ENCODE assay signal across 8 mouse cellular contexts in genomic region chr11:70670483-70670882, GRCm38 (mm10). TPM values are rescaled to one million over a fixed set of nuclear protein-coding genes. Genes with fewer than 3 reads are reported as not detected.
DNase-seq lines count a peak whose midpoint lies in the region; ATAC-seq and TF ChIP-seq lines count a peak whose summit lies in the region.

No protein-coding gene starts in this region.

- peak overlapping the region; percentile 97 for H3K27ac ChIP-seq in heart, embryonic 12.5 days (ENCODE audit: poor library complexity, severe bottlenecking)
- peak overlapping the region; percentile 11; the same call in 1 of the 2 replicates for H3K27ac ChIP-seq in ES-E14 (ENCODE audit: insufficient read depth, low read depth, low read length, poor library complexity, severe bottlenecking)
- H3K27ac ChIP-seq in forebrain, embryonic 12.5 days = peak overlapping the region; percentile 98
- peak overlapping the region; percentile 98 for H3K27ac ChIP-seq in limb, embryonic 13.5 days
- peak overlapping the region; percentile 99 for H3K27ac ChIP-seq in stomach, embryonic 16.5 days (ENCODE audit: low read length)

- peaks cover 29% of the 10 kb centered on the region for H3K4me1 ChIP-seq in heart, embryonic 12.5 days (replicated peaks)
- peaks cover 0 to 13% of the 10 kb centered on the region in 2 experiments; a peak in 2 of 4 replicates for H3K4me1 ChIP-seq in ES-E14 (ENCODE audit: control insufficient read depth in 2 of 2, insufficient read depth in 2 of 2, low read length in 2 of 2, poor library complexity in 1 of 2)
- peaks cover 28% of the 10 kb centered on the region for H3K4me1 ChIP-seq in forebrain, embryonic 12.5 days
- H3K4me1 ChIP-seq in limb, embryonic 13.5 days = peaks cover 28% of the 10 kb centered on the region
- H3K4me1 ChIP-seq in stomach, embryonic 16.5 days (ENCODE audit: control insufficient read depth, insufficient read depth, low read length) = peaks cover 21% of the 10 kb centered on the region

- H3K9ac ChIP-seq in heart, embryonic 12.5 days = peak overlapping the region; percentile 88
- H3K9ac ChIP-seq in ES-E14 (ENCODE audit: insufficient read depth, low read depth, low read length, poor library complexity, severe bottlenecking) = peak overlapping the region; percentile 95
- H3K9ac ChIP-seq in forebrain, embryonic 12.5 days = peak overlapping the region; percentile 84
- peak overlapping the region; percentile 84 for H3K9ac ChIP-seq in limb, embryonic 13.5 days
- peak overlapping the region; percentile 84 for H3K9ac ChIP-seq in stomach, embryonic 16.5 days (ENCODE audit: low read length)

- peak overlapping the region; percentile 74 for H3K4me3 ChIP-seq in heart, embryonic 12.5 days
- H3K4me3 ChIP-seq in ES-E14 (ENCODE audit: insufficient read depth in 1 of 2, low read depth in 1 of 2, low read length in 2 of 2, poor library complexity in 1 of 2, severe bottlenecking in 1 of 2) = peak overlapping the region; percentile 74 to 84
- H3K4me3 ChIP-seq in forebrain, embryonic 12.5 days (replicated peaks) = peak overlapping the region; percentile 64
- peak overlapping the region; percentile 70 for H3K4me3 ChIP-seq in limb, embryonic 13.5 days
- H3K4me3 ChIP-seq in stomach, embryonic 16.5 days (replicated peaks; ENCODE audit: low read length) = peak overlapping the region; percentile 73

- ATAC-seq in heart, embryonic 12.5 days (ENCODE audit: insufficient number of reproducible peaks, low FRiP score) = no peak
- no peak for ATAC-seq in forebrain, embryonic 12.5 days (ENCODE audit: low FRiP score)
- no peak for ATAC-seq in limb, embryonic 13.5 days (ENCODE audit: low FRiP score, low read depth)
- ATAC-seq in stomach, embryonic 16.5 days (ENCODE audit: insufficient read depth, low FRiP score) = no peak

- no peak for DNase-seq in heart, adult 9 months (ENCODE audit: low spot score in 2 of 2)
- DNase-seq in ES-E14 (ENCODE audit: low read depth, low spot score) = no peak
- DNase-seq in spleen, adult 12 weeks (ENCODE audit: low spot score) = no peak
- no peak for DNase-seq in urinary bladder, postnatal 25 days (ENCODE audit: low spot score)

- 43% methylated on average over 14 of the region's 14 CpGs for WGBS in heart, embryonic 12.5 days
- 48% methylated on average over 14 of the region's 14 CpGs for WGBS in forebrain, embryonic 12.5 days
- WGBS in limb, embryonic 13.5 days = 53% methylated on average over 14 of the region's 14 CpGs
- WGBS in stomach, embryonic 16.5 days = 35% methylated on average over 14 of the region's 14 CpGs

- peaks cover 44% of the 10 kb centered on the region for H3K36me3 ChIP-seq in heart, embryonic 12.5 days
- peaks cover 12% of the 10 kb centered on the region; the same call in 1 of the 2 replicates for H3K36me3 ChIP-seq in ES-E14 (ENCODE audit: control insufficient read depth, insufficient read depth, low read length, poor library complexity, severe bottlenecking)
- peaks cover 26% of the 10 kb centered on the region for H3K36me3 ChIP-seq in forebrain, embryonic 12.5 days (replicated peaks)
- peaks cover 58% of the 10 kb centered on the region for H3K36me3 ChIP-seq in limb, embryonic 13.5 days
- H3K36me3 ChIP-seq in stomach, embryonic 16.5 days (ENCODE audit: control insufficient read depth, insufficient read depth, low read length) = 0 out of 2 replicates have a peak, but pooled peaks cover 5% of the 10 kb centered on the region

- no peaks in the 10 kb centered on the region for H3K9me3 ChIP-seq in heart, embryonic 12.5 days (replicated peaks)
- no peaks in the 10 kb centered on the region for H3K9me3 ChIP-seq in ES-E14 (ENCODE audit: control insufficient read depth, insufficient read depth, low read depth, low read length)
- no peaks in the 10 kb centered on the region for H3K9me3 ChIP-seq in forebrain, embryonic 12.5 days
- no peaks in the 10 kb centered on the region for H3K9me3 ChIP-seq in limb, embryonic 13.5 days
- H3K9me3 ChIP-seq in stomach, embryonic 16.5 days (replicated peaks; ENCODE audit: control insufficient read depth, low read length) = no peaks in the 10 kb centered on the region

- H3K27me3 ChIP-seq in heart, embryonic 12.5 days (replicated peaks) = no peaks in the 10 kb centered on the region
- no peaks in the 10 kb centered on the region for H3K27me3 ChIP-seq in forebrain, embryonic 12.5 days
- H3K27me3 ChIP-seq in limb, embryonic 13.5 days = no peaks in the 10 kb centered on the region
- no peaks in the 10 kb centered on the region for H3K27me3 ChIP-seq in stomach, embryonic 16.5 days (ENCODE audit: control insufficient read depth, insufficient read depth, low read length)

- peak overlapping the region; percentile 96 for H3K4me2 ChIP-seq in heart, embryonic 12.5 days
- peak overlapping the region; percentile 92 for H3K4me2 ChIP-seq in forebrain, embryonic 12.5 days
- H3K4me2 ChIP-seq in limb, embryonic 13.5 days (replicated peaks) = peak overlapping the region; percentile 86
- H3K4me2 ChIP-seq in stomach, embryonic 16.5 days (ENCODE audit: low read depth, low read length) = peak overlapping the region; percentile 87

- in situ Hi-C loops in ES-E14 (cut with MboI; ENCODE audit: low sequenced_read_pairs in 2 of 2, unreplicated experiment in 2 of 2) = no loop called here

TF ChIP-seq in ES-E14, 5 proteins besides CTCF, POLR2A, EP300 and RAD21:
- TF ChIP-seq HCFC1 (IDR thresholded peaks at IDR 0.05; ENCODE audit: borderline replicate concordance, insufficient read depth, low read length) (no peak), CHD2 (IDR thresholded peaks at IDR 0.05; ENCODE audit: low read depth, low read length) (no peak), ZC3H11A (IDR thresholded peaks at IDR 0.05; ENCODE audit: borderline replicate concordance, low read depth, low read length) (no peak), ZNF384 (IDR thresholded peaks at IDR 0.05; ENCODE audit: low read depth, low read length) (no peak), MAFK (IDR thresholded peaks at IDR 0.05; ENCODE audit: insufficient read depth, low read depth, low read length) (no peak)

RNA-seq across cellular contexts. Expression of gene Spag7, which starts 1.3 kb away (rescaled TPM):
- 164 and 170 TPM in 2 replicates for polyA plus RNA-seq in heart, embryonic 12.5 days (2016; fragmentation: Nextera tagmentation; extraction: Ambion mirVana)
- 68.0 and 74.5 TPM in 2 replicates for total RNA-seq in ES-E14 (2012; rRNA removed)
- 144 and 149 TPM in 2 replicates for polyA plus RNA-seq in forebrain, embryonic 12.5 days (2016; fragmentation: Nextera tagmentation; extraction: Ambion mirVana)
- 159 and 165 TPM in 2 replicates for polyA plus RNA-seq in limb, embryonic 13.5 days (2015; fragmentation: Nextera tagmentation; extraction: Ambion mirVana)
- polyA plus RNA-seq in stomach, embryonic 16.5 days (2015; fragmentation: Nextera tagmentation; extraction: Ambion mirVana) = 148 and 149 TPM in 2 replicates

RNA-seq across cellular contexts. Expression of gene Eno3, which starts 13.5 kb away (rescaled TPM):
- polyA plus RNA-seq in heart, embryonic 12.5 days (2016; fragmentation: Nextera tagmentation; extraction: Ambion mirVana) = 238 and 239 TPM in 2 replicates
- total RNA-seq in ES-E14 (2012; rRNA removed) = 21.1 and 31.7 TPM in 2 replicates
- 9.0 and 9.7 TPM in 2 replicates for polyA plus RNA-seq in forebrain, embryonic 12.5 days (2016; fragmentation: Nextera tagmentation; extraction: Ambion mirVana)
- 52.3 and 57.1 TPM in 2 replicates for polyA plus RNA-seq in limb, embryonic 13.5 days (2015; fragmentation: Nextera tagmentation; extraction: Ambion mirVana)
- polyA plus RNA-seq in stomach, embryonic 16.5 days (2015; fragmentation: Nextera tagmentation; extraction: Ambion mirVana) = 19.3 and 126 TPM in 2 replicates

RNA-seq across cellular contexts. Expression of gene Pfn1, which starts 16.0 kb away (rescaled TPM):
- polyA plus RNA-seq in heart, embryonic 12.5 days (2016; fragmentation: Nextera tagmentation; extraction: Ambion mirVana) = 1,661 and 1,678 TPM in 2 replicates
- total RNA-seq in ES-E14 (2012; rRNA removed) = 474 and 732 TPM in 2 replicates
- 1,070 and 1,131 TPM in 2 replicates for polyA plus RNA-seq in forebrain, embryonic 12.5 days (2016; fragmentation: Nextera tagmentation; extraction: Ambion mirVana)
- 1,638 and 1,674 TPM in 2 replicates for polyA plus RNA-seq in limb, embryonic 13.5 days (2015; fragmentation: Nextera tagmentation; extraction: Ambion mirVana)
- 1,820 and 1,821 TPM in 2 replicates for polyA plus RNA-seq in stomach, embryonic 16.5 days (2015; fragmentation: Nextera tagmentation; extraction: Ambion mirVana)

RNA-seq across cellular contexts. Expression of gene Camta2, which starts 17.4 kb away (rescaled TPM):
- polyA plus RNA-seq in heart, embryonic 12.5 days (2016; fragmentation: Nextera tagmentation; extraction: Ambion mirVana) = 10.9 and 16.5 TPM in 2 replicates
- 3.9 and 5.6 TPM in 2 replicates for total RNA-seq in ES-E14 (2012; rRNA removed)
- 12.6 and 13.9 TPM in 2 replicates for polyA plus RNA-seq in forebrain, embryonic 12.5 days (2016; fragmentation: Nextera tagmentation; extraction: Ambion mirVana)
- polyA plus RNA-seq in limb, embryonic 13.5 days (2015; fragmentation: Nextera tagmentation; extraction: Ambion mirVana) = 11.8 and 15.1 TPM in 2 replicates
- 14.2 and 15.8 TPM in 2 replicates for polyA plus RNA-seq in stomach, embryonic 16.5 days (2015; fragmentation: Nextera tagmentation; extraction: Ambion mirVana)

RNA-seq across cellular contexts. Expression of gene Slc25a11, which starts 23.2 kb away (rescaled TPM):
- polyA plus RNA-seq in heart, embryonic 12.5 days (2016; fragmentation: Nextera tagmentation; extraction: Ambion mirVana) = 227 and 229 TPM in 2 replicates
- 84.5 and 97.4 TPM in 2 replicates for total RNA-seq in ES-E14 (2012; rRNA removed)
- polyA plus RNA-seq in forebrain, embryonic 12.5 days (2016; fragmentation: Nextera tagmentation; extraction: Ambion mirVana) = 139 and 141 TPM in 2 replicates
- polyA plus RNA-seq in limb, embryonic 13.5 days (2015; fragmentation: Nextera tagmentation; extraction: Ambion mirVana) = 165 and 173 TPM in 2 replicates
- polyA plus RNA-seq in stomach, embryonic 16.5 days (2015; fragmentation: Nextera tagmentation; extraction: Ambion mirVana) = 163 and 169 TPM in 2 replicates

Comparison
In these comparisons a context has a peak if more than half of its experiments do, and no peak if none do; other contexts are left out.
1. H3K27ac ChIP-seq: peak in every context shown above with its lines; median percentile 99 in stomach, embryonic 16.5 days; 98 in forebrain, embryonic 12.5 days; 98 in limb, embryonic 13.5 days; 97 in heart, embryonic 12.5 days; 11 in ES-E14.